Mouse (Mus musculus): ENCODE measurements at regions not wholly inside any gene's neighbourhood (a gene's known extent, or its start where the extent isn't known, plus 50 kb on each side); places are given as distances from the start of the nearest gene placed in this dataset.

GRCm38 (mm10) chr3:148559752-148560460 lies 430.4 kb downstream of the Adgrl2 start:
- DNase-seq (ENCODE audit: low spot score in 2 of 2): no peak

- no peak for DNase-seq (ENCODE audit: low spot score in 2 of 2)
These were observed 431.7 kb downstream of the Adgrl2 start for GRCm38 (mm10) chr3:148558592-148559157.

DNA sequence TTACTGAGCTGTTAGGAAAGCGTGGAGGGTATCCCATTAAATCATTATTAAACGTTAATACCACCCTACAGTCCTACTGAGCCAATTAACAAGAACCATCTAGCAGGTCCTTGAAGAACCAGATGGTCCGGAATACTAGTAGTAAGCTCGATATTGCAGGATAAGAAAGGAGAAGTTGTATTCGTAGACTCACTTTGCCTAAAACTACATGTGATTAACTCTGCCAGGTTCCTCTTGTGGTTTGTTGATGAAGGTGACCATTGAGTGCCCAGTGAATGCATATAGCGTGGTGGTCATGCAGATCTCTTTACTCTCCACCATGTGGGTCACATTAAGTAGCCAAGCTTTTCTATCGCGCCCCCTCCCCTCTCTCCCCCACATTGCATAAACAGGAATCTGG lies 435.0 kb downstream of the Adgrl2 start:
- no peak for DNase-seq (ENCODE audit: low spot score in 2 of 2)

- no peak for DNase-seq (ENCODE audit: low spot score in 2 of 2)
These were observed 439.6 kb downstream of the Adgrl2 start for GRCm38 (mm10) chr3:148550716-148551115.

GRCm38 (mm10) chr3:148544929-148545328 lies 445.4 kb downstream of the Adgrl2 start:
- no peak for DNase-seq (ENCODE audit: low spot score in 2 of 2)

DNA sequence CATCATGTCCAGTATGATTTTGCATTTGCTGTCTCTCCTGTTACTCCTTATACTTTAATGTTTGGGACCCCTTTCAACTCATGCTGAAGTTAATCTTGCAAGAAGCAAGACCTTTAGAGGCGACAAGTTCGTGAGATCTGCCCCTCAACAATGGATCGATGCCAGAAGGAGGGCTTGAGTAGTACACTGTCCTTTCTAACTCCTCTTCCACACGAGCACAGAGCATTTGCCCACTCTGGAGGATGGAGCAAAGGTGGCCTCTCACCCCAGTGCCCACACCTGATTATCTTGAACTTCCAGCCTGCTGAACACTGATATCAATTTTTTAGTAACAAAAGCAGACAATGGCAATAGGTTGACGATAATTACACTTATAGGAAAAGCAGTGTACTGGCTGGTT lies 448.1 kb downstream of the Adgrl2 start:
- no peak for DNase-seq (ENCODE audit: low spot score in 2 of 2)

DNA sequence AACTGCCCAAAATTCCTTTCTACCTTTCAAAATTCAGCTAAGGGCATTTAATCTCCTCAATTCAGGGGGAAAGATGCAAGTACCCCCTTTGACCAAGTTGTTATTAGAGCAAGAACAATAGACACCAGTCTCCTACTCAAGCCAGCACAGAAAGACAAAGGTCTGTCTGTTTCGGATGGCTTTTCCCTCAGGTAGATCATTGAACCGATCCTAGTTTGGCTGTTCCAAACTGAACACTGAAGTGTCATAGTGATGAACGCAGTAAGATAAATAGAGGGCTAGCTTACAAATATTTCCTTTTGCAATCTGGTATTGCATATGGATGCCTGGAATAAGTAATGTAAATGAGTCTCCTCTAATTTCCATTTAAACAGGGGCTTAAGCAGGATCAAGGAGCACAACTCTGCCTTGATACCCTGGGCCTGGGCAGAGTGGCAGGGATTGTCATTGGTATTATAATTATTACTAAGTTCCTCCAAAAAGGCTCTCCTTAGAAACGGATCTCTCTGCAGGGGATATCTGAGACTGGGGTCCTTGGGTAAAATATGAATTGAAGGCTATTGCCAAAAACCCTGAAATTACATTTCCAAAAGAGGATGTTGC lies 452.6 kb downstream of the Adgrl2 start:
- DNase-seq (ENCODE audit: low spot score in 2 of 2): no peak

DNA sequence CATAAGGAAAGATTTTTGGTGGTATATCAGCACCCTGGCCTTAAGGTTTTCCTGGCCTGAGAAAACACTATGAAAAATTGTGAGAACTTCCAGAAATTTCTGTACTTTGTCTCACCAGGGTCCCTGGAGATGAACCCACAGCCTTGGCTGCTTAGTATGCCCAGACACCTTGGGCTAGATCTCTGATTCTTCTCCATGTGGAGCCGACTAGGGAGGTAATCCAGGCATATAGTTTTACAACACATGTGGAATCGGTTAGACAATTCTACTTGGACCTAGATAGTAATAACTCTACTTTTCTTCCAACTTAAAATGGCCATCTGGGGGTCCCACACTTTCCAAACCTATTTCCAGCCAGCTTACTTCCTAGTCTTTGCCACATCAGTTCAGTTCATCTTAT lies 460.5 kb downstream of the Adgrl2 start:
- no peak for DNase-seq (ENCODE audit: low spot score in 2 of 2)

- DNase-seq (ENCODE audit: low spot score in 2 of 2): no peak
These were observed 480.0 kb downstream of the Adgrl2 start for GRCm38 (mm10) chr3:148510381-148510780.

- DNase-seq (ENCODE audit: low spot score in 2 of 2): no peak
These were observed 485.4 kb downstream of the Adgrl2 start for GRCm38 (mm10) chr3:148504928-148505327.

DNA sequence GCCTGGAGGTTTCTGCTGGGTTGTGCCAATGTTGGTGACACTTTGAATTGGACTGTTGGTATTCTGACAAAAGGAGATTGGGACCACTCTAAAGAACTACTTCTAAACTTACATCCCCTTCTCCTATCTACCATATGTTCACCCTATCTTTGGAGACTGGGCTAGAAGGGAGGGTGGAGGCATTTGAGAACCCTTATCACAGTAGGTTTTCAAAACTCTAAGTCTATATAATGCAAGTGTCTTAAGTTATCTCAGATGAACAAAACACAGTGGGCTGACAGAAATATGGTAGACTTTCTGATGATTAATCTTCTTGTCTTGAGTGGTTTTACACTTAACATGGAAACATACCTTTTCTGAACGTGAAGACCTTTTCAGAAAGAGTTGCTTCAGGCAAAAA lies 486.9 kb downstream of the Adgrl2 start:
- DNase-seq (ENCODE audit: low spot score in 2 of 2): no peak

DNA sequence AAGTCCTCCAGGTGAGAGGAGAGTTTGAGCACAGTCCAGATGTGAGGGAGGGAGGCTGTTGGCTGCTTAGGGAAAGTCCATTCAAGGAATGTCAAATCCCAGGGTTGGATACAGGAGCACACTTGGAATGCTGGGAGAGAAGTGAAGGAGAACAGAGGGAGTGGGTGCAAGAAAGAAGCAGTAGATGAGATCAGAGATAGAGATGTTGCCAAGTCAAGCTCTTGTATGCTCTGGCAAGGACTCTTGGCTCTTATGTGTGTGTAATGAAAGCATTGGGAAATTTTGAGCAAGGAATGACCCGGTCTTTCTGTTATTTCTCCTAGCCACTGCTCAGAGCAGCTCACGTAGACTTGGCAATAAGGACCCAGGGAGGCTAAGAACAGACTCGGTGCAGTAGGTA lies 488.6 kb downstream of the Adgrl2 start:
- DNase-seq (ENCODE audit: low spot score in 2 of 2): no peak

- no peak for DNase-seq (ENCODE audit: low spot score in 2 of 2)
These were observed 493.7 kb downstream of the Adgrl2 start for GRCm38 (mm10) chr3:148496672-148497071.

GRCm38 (mm10) chr3:148491287-148491686 lies 499.1 kb downstream of the Adgrl2 start:
- no peak for DNase-seq (ENCODE audit: low spot score in 2 of 2)

GRCm38 (mm10) chr3:148489201-148489600 lies 501.2 kb downstream of the Adgrl2 start:
- DNase-seq (ENCODE audit: low spot score in 2 of 2): no peak

DNA sequence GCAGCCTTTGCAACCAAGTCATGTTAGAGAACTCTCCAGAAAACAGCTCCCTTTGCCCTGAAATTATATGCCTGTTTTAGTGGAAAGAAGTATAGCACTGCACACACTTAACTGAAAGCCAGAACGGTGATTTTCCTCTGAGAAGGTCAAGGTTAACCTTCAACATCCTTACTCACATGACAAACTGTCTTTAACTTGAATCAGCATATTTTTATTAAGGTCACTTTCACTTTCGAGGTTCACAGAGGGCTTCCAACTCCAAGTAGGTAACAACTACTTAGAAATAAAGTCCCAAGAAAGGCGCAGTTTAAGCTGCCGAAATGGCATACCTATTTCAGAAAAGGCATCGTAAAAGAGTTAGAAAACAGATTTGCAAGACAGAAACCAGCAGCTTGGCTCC lies 502.4 kb downstream of the Adgrl2 start:
- no peak for DNase-seq (ENCODE audit: low spot score in 2 of 2)

DNA sequence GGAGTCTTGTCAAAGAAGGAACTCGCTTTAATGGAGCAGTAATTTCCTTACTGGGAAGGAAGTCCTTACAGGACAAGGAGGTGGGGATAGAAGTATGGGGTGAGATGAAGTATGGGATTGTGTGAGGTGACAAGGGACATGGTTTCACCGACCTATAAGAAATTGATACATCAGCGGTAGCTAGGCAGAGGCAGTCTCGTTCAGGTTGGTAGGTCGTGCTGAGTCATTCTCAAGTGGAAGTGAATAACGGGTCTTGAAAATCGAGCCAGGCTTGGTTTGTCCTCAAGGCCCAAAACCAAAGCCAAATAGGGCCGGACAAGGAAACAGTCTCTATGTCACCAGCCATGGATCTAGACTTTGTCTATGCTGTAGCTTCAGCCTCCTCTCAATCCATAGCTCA lies 514.5 kb downstream of the Adgrl2 start:
- no peak for DNase-seq (ENCODE audit: low spot score in 2 of 2)

- DNase-seq (ENCODE audit: low spot score in 2 of 2): no peak
These were observed 517.4 kb downstream of the Adgrl2 start for GRCm38 (mm10) chr3:148472943-148473444.

DNA sequence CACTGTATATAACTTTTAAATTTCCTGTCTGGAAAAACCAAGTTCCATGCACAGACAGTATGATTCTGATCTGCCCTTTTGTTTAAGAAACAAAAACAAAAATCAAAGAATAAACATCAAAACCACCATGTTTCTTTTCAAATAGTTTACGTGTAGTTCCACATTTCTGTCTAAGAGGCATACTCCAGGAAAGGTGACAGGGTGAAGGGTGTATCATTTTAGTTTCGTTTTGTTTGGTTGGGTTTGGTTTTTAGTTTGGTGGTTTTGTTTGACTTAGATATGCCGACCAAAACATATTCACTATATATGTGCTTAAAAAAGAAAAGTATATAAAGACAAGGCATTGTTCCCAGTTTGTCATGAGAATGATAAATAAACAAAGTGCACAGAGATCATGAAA lies 524.9 kb downstream of the Adgrl2 start:
- DNase-seq (ENCODE audit: low spot score in 2 of 2): no peak

- DNase-seq (ENCODE audit: low spot score in 2 of 2): no peak
These were observed 527.6 kb downstream of the Adgrl2 start for GRCm38 (mm10) chr3:148462791-148463190.

- no peak for DNase-seq (ENCODE audit: low spot score in 2 of 2)
These were observed 541.5 kb downstream of the Adgrl2 start for GRCm38 (mm10) chr3:148448888-148449287.

GRCm38 (mm10) chr3:148448465-148448864 lies 541.9 kb downstream of the Adgrl2 start:
- DNase-seq (ENCODE audit: low spot score in 2 of 2): no peak

DNA sequence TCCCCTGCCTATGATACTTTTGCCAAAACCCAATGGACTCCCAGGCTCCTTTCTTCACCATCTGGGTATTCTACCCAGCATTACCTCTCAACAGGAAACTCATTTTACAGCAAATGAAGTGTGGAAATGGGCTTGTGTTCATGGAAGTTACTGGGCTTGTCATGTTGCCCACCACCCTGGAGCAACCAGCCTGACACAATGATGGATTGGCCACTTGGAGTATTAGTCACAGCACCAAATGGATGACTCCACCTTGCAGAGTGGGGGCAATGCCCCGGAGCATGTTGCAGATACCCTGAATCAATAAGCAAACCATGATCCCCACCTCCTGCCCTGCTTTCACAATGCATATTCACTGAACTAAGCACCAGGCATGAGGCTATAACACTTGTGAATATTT lies 543.5 kb downstream of the Adgrl2 start:
- no peak for DNase-seq (ENCODE audit: low spot score in 2 of 2)
